Mouse (Mus musculus): ENCODE measurements around the gene Piwil1. TPM values are rescaled to one million over a fixed set of nuclear protein-coding genes. Genes with fewer than 3 reads are reported as not detected.

The Piwil1 gene
- polyA plus RNA-seq (2012; rRNA removed) = not detected in 2 replicates

- DNase-seq (ENCODE audit: low spot score) = no peak
These were observed at the start of gene Piwil1 for GRCm38 (mm10) chr5:128702224-128702623. Gene Piwil1 (plus strand): TSS chr5:128702524.

GRCm38 (mm10) chr5:128656496-128657135, 45.7 kb upstream of the Piwil1 start:
- no peak for DNase-seq (ENCODE audit: low spot score)

GRCm38 (mm10) chr5:128660101-128660500, 42.2 kb upstream of the Piwil1 start:
- DNase-seq (ENCODE audit: low spot score) = no peak

GRCm38 (mm10) chr5:128662881-128663280, 39.4 kb upstream of the Piwil1 start:
- DNase-seq (ENCODE audit: low spot score) = no peak

GRCm38 (mm10) chr5:128663976-128664375, 38.3 kb upstream of the Piwil1 start:
- no peak for DNase-seq (ENCODE audit: low spot score)

GRCm38 (mm10) chr5:128665045-128665444, 37.3 kb upstream of the Piwil1 start:
- DNase-seq (ENCODE audit: low spot score) = no peak

GRCm38 (mm10) chr5:128667303-128667702, 35.0 kb upstream of the Piwil1 start:
- DNase-seq (ENCODE audit: low spot score) = no peak

GRCm38 (mm10) chr5:128674124-128674523, 28.2 kb upstream of the Piwil1 start:
- DNase-seq (ENCODE audit: low spot score) = no peak

- DNase-seq (ENCODE audit: low spot score) = no peak
These were observed 25.0 kb upstream of the Piwil1 start for GRCm38 (mm10) chr5:128677373-128677772.

GRCm38 (mm10) chr5:128677861-128678260, 24.5 kb upstream of the Piwil1 start:
- no peak for DNase-seq (ENCODE audit: low spot score)

- DNase-seq (ENCODE audit: low spot score) = no peak
These were observed 20.9 kb upstream of the Piwil1 start for GRCm38 (mm10) chr5:128681456-128681855.

- DNase-seq (ENCODE audit: low spot score) = no peak
These were observed 18.1 kb upstream of the Piwil1 start for GRCm38 (mm10) chr5:128684192-128684591.

- no peak for DNase-seq (ENCODE audit: low spot score)
These were observed 17.7 kb upstream of the Piwil1 start for GRCm38 (mm10) chr5:128684621-128685020.

- DNase-seq (ENCODE audit: low spot score) = no peak
These were observed 15.2 kb upstream of the Piwil1 start for GRCm38 (mm10) chr5:128687139-128687538.

GRCm38 (mm10) chr5:128694107-128694506, 8.2 kb upstream of the Piwil1 start:
- no peak for DNase-seq (ENCODE audit: low spot score)

- no peak for DNase-seq (ENCODE audit: low spot score)
These were observed 7.6 kb upstream of the Piwil1 start for GRCm38 (mm10) chr5:128694611-128695325.

GRCm38 (mm10) chr5:128696824-128697223, 5.5 kb upstream of the Piwil1 start:
- no peak for DNase-seq (ENCODE audit: low spot score)

- DNase-seq (ENCODE audit: low spot score) = no peak
These were observed 1.6 kb upstream of the Piwil1 start for GRCm38 (mm10) chr5:128700716-128701115.

GRCm38 (mm10) chr5:128703688-128704087, 1.4 kb downstream of the Piwil1 start:
- DNase-seq (ENCODE audit: low spot score) = no peak

GRCm38 (mm10) chr5:128704134-128704904, 2.0 kb downstream of the Piwil1 start:
- DNase-seq (ENCODE audit: low spot score) = no peak

- no peak for DNase-seq (ENCODE audit: low spot score)
These were observed 4.1 kb downstream of the Piwil1 start for GRCm38 (mm10) chr5:128706467-128706866.

GRCm38 (mm10) chr5:128707271-128707670, 4.9 kb downstream of the Piwil1 start:
- no peak for DNase-seq (ENCODE audit: low spot score)

GRCm38 (mm10) chr5:128708929-128709328, 6.6 kb downstream of the Piwil1 start:
- DNase-seq (ENCODE audit: low spot score) = no peak
